Mouse (Mus musculus) lung, postnatal 25 days (tissue): ENCODE data around the gene Gnb3.
"Not testable (repeated sequence)": the region's sequence is repeated elsewhere in the genome, so short reads cannot be mapped to it uniquely, and the experiment has no call there.

Experiments used
- DNase-seq: peaks from one replicate; pipeline ENCODE4 v3.0.0; 2022; ENCODE audit warnings: low spot score

Gene Gnb3

DNA sequence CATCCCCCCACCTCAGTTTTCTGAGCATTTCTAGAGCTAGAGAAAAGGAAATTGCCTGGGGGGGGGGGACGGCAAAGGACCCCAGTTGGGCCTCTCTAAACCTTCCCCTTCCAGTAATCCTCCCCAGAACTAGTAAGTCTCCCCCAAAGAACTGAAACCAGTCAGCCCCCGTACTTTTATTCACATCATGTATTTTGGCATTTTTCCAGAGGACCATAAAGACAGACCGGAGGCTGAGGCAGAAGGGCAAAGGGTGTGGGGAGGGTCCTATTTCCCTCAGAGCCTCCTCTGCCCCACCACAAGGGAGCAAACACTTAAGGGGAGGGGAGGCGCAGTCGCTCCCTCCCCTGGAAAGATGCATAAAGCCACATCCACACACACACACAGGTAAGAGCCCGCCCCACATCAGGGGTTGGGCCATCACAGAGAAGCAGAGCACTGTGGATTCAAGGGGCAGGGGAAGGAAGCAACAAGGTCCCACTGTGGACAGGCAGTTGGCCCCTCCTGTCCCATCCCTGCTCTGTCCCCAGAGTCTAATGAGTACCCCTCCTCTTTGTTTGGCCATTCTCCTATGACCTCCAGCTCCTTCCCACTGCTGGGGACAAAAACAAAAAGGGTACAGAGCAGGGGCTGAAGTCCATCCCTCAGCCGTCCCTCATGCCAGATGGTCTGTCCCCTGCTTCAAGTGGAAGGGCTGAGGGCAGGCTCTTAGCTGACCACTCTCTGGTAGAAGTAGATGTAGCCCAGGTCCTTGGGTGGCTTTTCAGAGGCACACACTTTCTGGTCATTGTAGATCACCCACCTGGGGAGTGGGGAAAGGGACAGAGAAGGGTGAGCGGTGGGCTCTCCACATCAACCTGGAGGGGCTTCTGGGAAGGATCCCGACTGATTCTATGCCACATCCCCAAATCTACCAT lies 25.0 kb downstream of the Gnb3 start:
- DNase-seq: no peak

DNA sequence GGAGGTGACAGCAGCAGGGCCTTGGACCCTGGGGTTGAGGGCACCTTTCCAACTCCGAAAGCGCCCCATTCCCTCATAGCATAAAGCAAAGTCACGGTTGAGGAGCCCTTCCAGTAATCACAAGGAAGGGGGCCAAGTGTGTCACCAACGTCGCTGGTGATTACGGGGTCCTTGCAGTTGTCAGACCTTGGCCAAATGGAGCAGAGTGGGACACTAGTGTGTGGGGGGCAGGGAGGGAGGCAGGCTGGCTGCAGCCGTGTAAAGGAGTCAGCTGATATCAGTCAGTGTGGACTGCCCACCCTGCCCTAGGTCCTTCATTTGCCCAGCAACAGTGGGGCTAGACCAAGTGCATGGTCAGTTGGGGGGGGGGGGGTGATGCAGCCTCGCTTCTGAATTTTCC lies 25.6 kb downstream of the Gnb3 start:
- no peak for DNase-seq

DNA sequence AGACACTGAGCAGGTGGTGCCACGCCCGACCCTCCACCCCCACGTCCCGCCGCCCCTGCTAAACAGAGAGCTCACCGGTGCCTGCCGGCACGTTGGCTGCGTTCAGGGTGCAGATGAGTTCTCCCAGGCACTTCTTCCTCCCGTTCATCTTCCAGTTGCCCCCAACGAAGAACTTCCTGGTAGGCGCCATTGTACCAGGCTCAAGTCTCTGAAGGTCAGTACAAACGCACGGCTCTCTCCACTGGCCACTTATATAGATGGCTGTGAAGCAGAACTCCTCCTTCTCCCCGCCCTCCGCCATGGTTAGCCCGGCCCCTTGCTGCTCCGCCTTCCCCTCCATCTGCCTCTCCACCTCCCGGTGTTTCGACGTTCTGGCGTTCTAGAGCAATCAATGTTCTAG lies 26.1 kb downstream of the Gnb3 start, which contains the start of gene Tpi1:
Gene Tpi1, minus strand, starts transcription at position 364 of the 400 bp plus-strand sequence.
- DNase-seq: peak; percentile 94

DNA sequence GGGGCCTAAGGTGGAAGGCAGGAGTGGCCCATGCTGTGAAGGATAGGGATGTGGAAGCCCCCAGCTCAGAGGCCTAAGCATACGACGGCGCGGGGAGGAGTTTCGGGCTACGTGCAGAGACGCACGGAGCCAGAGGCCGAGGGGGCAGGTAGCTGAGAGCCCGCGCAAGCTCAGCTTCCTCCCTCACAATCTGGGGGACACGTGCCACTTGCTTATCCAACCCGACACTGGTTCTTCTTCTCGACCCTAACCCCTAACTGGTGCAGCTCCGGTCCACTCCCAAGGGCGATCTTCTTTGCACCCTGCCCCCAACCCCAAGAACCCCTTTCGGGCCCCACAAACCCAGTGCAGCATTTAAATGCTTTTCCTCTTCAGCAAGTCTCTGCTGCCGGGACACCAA lies 26.6 kb downstream of the Gnb3 start:
- DNase-seq: peak; percentile 60

DNA sequence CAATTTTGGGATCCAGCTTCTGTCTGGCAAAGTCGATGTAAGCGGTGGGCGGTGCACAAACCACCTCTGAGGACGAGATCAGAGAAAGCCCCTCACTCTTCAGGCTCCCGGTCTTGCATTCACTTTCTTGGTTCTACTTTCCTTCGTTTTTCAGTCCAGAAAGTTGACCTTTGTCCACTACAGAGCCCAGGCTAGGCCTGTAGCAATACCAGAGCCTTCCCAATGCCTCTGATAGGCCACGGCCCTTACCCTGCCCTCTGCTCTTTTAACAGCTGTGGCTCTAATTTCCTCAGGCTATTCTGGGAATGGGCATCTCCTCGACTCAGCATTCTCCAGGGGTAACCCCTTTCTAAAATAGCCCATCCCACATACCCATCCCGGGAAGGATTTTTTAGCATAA lies 27.2 kb downstream of the Gnb3 start:
- DNase-seq: no peak

DNA sequence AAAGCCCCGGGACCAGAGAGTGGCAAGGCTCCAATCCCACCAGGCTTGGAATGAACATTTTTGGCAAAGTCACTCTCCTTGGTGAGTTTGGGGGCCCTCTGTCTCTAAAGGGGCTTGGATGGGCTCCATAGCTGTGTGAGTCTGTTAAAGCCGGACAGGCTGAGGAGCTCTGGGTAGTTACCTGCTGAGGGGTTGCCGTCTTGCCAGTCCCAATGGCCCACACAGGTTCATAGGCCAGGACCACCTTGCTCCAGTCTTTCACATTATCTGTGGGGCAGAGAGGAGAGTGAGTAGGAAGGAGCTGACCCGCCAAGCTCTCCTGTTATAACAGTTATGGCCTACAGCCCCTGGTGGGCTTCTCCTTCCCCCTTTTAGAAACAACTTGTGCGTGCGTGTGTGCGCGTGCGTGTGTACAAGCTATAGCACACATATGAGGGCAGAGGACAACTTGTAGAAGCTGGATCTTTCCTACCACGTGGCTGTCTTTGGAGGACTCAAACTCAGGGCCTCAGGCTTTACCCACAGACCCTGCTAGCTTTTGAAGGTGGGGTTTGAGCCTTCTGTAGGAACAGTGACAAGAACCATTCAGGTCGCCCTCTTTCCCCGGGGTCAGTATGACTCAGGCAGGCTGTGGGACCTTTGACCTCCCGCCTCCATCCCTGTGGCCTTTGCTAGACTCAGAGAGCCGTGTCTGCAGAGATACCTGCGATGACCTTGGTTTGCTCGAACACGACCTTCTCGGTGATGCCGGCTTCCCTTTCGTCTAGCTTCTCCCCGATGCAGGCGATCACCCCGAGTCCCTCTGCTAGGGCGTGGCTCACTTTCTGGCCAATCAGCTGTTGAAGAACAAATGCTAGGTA lies 28.1 kb downstream of the Gnb3 start:
- DNase-seq: no peak

DNA sequence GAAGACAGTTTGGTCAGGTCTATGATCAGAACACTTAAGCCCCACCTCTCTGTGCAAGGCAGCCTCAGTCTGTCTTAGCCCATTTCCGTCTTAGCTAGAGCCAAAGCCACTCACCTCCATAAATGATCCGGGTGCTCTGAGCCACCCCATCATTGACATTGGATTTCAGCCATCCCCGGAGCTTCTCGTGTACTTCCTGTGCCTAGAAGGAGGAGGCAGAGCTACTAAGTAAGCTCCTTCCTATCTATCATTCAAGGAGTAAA lies 28.7 kb downstream of the Gnb3 start:
- no peak for DNase-seq

DNA sequence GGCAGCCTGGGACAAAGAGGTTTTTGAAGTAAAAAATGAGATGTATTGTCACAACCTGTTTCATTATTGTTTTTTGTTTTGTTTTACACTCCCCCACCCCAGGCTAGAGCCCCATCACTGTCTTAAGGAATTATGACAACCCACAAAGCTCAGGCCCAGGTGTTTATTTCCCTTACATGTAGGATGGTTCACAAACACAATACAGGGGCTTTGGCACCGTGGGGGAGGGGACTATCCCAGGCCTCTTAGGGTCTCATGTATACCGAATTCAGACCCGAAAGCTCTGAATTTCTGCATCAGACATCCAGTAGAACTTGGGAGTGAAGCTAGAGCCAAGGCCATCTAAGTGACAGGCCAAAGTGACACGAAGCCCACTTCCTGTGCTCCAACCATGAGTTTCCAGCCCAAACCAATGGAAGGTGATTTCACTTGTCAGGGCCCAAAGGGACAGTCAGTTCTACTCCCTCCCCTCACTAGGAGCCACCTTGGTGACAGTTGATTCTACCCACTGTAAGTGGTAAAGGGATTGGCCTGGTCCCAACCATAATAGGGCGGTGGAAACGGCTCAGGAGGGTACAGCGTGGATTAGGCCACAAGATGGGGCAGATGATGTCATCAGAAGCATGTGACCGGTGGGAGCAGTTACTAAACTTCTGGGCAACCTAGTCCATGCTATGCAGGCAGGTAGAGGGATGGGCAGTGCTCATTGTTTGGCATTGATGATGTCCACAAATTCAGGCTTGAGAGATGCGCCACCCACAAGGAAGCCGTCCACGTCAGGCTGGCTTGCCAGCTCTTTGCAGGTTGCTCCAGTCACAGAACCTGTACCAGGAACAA lies 29.3 kb downstream of the Gnb3 start:
- DNase-seq: not testable (repeated sequence)

DNA sequence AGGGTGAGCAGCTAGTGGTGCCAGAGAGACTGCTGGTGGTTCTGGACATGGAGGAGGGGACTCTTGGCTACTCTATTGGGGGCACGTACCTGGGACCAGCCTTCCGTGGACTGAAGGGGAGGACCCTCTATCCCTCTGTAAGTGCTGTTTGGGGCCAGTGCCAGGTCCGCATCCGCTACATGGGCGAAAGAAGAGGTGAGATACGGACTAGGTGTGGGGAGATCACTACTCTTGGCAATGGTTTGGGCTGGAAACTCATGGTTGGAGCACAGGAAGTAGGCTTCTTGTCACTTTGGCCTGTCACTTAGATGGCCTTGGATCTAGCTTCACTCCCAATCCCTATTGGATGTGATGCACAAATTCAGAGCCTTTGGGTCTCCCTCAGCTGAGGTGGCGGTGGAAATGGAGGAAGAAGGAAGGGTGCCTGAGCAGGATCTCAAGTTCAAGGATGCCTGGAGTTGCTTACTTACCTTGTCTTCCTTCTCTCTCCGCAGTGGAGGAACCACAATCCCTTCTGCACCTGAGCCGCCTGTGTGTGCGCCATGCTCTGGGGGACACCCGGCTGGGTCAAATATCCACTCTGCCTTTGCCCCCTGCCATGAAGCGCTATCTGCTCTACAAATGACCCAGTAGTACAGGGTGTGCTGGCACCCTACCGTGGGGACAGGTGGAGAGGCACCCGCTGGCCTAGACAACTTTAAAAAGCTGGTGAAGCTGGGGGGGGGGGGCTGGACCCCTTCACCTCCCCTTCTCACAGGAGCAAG lies 30.1 kb downstream of the Gnb3 start:
- DNase-seq: no peak

DNA sequence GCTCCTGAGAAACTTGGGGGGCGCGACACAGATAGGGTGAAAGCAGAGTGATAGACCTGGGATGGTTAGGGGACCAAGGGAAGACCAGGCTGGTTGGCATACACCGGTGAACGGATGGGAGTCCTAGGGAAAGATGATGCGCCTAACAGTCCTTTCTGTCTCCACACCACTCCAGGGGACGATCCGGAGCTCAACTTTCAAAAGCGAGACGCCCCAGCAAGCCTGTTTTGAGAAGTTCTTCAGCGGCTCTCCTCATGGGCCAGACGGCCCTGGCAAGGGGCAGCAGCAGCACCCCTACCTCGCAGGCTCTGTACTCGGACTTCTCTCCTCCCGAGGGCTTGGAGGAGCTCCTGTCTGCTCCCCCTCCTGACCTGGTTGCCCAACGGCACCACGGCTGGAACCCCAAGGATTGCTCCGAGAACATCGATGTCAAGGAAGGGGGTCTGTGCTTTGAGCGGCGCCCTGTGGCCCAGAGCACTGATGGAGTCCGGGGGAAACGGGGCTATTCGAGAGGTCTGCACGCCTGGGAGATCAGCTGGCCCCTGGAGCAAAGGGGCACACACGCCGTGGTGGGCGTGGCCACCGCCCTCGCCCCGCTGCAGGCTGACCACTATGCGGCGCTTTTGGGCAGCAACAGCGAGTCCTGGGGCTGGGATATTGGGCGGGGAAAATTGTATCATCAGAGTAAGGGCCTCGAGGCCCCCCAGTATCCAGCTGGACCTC lies 30.9 kb downstream of the Gnb3 start:
- DNase-seq: peak; percentile 84

DNA sequence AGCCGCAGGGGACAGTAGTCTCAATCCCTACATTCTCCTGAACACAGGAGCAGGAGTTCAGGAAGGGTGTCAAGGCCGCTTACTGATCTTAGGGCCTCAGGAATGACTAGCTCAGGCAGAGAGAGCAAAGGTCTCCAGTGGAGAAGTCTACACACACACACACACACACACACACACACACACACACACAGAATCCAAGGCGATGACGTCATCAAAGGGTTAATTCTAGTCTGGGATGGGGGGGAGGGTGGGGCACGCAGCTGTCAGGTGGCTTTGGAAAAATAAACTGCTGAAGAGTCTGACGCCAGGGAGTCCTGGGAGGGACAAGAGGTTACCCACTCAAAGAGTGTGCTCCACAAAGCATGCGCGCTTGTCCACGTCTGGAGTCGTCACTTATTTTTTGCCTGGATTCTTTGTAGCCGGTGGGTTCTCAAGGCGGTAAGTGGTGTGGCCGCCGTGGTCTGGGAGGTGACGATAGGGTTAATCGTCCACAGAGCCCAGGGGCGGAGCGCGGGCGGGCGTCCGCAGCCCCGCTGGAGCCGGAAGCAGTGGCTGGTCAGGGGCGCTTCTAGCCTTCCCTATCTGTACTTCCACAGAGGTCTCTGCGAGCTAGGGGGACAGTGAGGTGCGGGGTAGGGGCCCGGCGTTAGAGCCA lies 31.6 kb downstream of the Gnb3 start, which contains the start of gene Spsb2:
Gene Spsb2, plus strand, starts transcription at position 304 of the 655 bp plus-strand sequence.
- DNase-seq: peak; percentile 80

DNA sequence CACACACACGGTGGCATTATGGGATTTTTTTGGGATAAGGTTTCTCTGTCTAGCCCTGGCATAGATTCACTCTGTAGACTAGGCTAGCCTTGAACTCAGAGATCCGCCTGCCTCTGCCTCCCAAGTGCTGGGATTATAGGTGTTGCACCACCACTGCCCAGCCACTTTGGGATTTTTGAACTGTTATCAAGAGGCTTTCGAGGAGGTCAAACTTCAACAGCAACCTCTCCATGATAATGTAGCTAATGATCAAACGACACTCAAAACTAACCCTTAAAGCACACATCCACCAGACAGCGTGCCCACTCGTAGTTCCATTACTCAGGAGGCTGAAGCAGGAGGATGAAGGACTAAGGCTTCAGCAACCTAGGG lies 32.1 kb downstream of the Gnb3 start:
- DNase-seq: no peak

DNA sequence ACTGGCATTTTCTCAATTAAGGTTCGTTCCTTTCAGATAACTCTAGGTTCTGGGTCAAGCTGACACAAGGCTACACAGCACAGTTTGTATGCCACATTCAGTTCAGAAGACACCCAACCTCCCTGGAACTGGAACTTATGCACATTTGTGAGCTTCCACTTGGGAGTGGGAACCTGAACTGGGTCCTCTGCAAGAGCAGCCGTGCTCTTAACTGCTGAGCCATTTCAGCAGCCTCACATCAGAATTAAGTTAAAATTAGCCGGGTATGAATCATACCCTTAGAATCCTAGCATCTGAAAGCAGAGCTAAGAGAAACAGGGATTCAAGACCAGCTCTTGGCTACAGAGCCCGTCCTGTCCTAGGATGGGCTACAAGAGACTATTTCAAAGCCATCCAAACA lies 32.7 kb downstream of the Gnb3 start:
- no peak for DNase-seq

DNA sequence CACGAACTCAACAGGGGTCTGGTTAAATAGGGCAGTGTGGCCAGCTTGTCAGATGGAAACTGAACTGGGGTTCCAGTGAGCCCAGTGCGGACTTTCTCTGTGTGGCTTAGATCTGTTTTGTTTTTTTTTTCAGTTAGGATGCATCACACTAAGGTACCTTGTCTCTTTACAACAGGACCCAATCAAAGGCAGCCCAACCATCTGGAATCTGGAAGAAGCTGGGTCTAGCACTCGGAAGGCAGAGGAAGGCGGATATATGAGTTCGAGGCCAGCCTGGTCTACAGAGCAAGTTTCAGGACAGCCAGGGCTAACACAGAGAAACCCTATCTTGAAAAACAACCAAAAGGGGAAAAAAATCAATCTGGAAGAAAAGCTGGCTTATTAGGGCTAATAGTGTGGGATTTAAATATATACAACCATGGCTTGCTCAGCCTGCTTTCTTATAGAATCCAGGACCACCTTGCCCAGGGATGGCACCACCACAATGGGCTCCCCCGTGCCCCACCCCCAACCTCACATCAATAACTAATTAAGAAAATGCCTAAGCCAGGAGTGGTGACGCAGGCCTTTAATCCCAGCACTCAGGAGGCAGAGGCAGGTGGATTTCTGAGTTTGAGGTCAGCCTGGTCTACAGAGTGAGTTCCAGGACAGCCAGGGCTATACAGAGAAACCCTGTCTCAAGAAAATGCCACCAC lies 33.5 kb downstream of the Gnb3 start:
- DNase-seq: no peak

DNA sequence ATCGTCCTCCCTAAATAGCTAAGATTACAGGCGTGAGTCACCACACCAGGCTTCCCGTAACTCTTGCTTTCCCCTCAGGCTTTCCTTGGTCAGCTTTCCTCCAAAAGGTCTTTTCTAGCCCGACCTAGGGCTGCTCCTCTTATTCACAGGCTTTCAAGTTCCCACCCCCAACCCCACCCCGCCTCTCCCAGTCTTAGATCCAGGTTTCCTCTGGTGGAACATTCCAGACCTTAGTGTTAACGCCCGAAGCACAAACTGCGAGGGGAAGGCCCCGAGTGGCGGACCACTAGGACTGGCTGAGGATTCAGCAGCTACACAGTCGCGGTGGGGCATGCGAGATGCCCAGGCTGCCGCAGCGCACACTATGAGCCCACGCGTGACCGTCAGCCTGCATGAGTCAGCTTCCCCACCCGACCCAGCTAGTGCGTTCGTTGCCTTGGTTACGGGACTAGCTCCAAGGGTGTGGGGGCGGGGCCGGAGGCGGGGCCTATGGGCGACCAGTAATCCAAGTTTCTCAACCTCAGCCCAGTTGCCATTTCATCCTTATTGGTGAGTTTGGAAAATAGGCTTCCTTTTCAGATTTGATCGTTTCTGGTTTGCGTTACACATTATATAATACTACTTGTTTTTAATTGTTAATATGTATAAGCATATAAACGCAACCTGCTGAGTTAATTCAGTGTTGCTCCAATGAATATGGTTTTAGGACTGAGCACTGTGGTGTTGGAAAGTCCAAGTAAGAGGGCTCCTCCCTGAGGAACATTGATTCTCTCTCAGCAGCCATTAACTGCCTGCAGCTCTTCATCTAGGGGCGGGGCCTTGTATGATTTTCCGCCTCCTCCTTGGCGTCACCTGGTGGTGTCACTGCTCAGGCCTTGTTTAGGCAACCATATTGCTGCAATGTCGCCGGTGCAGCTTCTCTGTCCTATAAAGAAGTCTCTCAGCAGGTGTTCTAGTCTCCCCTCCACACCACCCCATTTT lies 34.4 kb downstream of the Gnb3 start:
- DNase-seq: peak; percentile 96

DNA sequence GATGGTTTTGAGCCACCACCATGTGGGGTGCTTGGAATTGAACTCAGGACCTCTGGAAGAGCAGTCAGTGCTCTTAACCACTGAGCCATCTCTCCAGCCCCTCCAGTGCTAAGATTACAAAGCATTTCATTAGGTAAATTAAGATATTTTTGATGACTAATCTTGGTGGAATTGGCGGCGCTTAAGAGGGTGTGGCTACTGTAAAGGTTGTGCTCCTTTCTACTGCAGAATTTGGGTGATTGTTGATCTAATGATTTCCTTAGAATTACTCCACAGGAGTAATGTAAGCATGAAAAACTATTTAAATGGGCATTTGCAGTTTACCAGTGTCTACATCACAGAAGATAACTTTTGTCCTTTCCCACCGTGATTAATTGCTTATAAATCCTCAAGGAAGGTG lies 35.7 kb downstream of the Gnb3 start:
- no peak for DNase-seq

DNA sequence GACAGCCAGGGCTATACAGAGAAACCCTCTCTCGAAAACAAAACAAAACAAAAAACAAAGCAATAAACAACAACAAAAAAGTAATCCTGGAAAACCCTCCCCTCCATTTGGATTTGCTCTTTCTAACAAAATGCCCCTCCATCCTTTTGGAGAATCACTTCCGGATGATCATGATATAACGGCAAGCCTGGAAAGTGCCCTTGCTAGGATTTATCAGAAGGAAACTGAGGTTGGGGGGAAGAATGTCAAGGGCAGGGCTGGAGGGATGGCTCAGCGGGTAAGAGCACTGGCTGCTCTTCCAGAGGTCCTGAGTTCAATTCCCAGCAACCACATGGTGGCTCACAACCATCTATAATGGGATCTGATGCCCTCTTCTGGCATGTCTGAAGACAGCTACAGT lies 36.4 kb downstream of the Gnb3 start:
- not testable (repeated sequence) for DNase-seq

DNA sequence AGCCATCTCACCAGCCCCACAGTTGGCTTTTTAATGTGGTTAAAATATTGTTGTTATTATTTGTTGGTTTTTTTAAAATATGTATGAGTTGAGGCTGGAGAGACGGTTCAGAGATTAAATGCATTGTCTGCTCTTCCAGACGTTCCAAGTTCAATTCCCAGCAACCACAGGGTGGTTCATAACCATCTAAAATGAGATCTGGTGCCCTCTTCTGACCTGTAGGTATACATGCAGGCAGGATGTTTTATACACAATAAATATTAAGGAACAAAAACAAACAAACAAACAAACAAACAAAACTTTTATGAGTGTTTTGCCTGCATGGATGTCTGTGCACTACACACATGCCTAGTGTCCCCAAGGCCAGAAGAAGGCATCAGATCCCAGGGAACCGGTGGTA lies 37.0 kb downstream of the Gnb3 start:
- no peak for DNase-seq
